Mouse (Mus musculus): ENCODE data around the gene Eif2s3y. TPM values are rescaled to one million over a fixed set of nuclear protein-coding genes. Genes with fewer than 3 reads are reported as not detected.

The Eif2s3y gene
- polyA plus RNA-seq (2015; fragmentation: Nextera tagmentation; extraction: Ambion mirVana): 33.2 and 39.2 TPM in 2 replicates

GRCm38 (mm10) chrY:1009882-1010751 lies at the start of gene Eif2s3y:
TSS of gene Eif2s3y (plus strand) at chrY:1010543.
- peak; percentile 94 for ATAC-seq (replicated peaks; ENCODE audit: low FRiP score)

More at GRCm38 (mm10) chrY:1009882-1010751, at the start of gene Eif2s3y:
- Histone ChIP-seq H3K27ac (no peak within 1 kb of the TSS), H3K4me2 (peak within 1 kb of the TSS; percentile 36; the same call in 1 of the 2 replicates), H3K36me3 (no peaks in the 10 kb centered on the region), H3K9ac (no peak within 1 kb of the TSS), H3K4me1 (no peaks in the 10 kb centered on the region), H3K27me3 (no peaks in the 10 kb centered on the region), H3K9me3 (replicated peaks) (no peaks in the 10 kb centered on the region), H3K4me3 (replicated peaks) (peak within 1 kb of the TSS; percentile 45)
- 38% methylated on average over 23 of the region's 31 CpGs for WGBS

Small RNA genes lying within 50 kb of the gene (microRNA-seq; reads per million reads assigned to microRNA genes)
- not detected for gene Gm47281

Other genes with a start within 250 kb of the Eif2s3y start
- gene Zfy1, start 213.1 kb upstream of the Eif2s3y start, polyA plus RNA-seq (2015; fragmentation: Nextera tagmentation; extraction: Ambion mirVana): not detected in 2 replicates
- not detected in 2 replicates for gene Uba1y, start 191.9 kb upstream of the Eif2s3y start, polyA plus RNA-seq (2015; fragmentation: Nextera tagmentation; extraction: Ambion mirVana)
- gene Kdm5d, start 112.8 kb upstream of the Eif2s3y start, polyA plus RNA-seq (2015; fragmentation: Nextera tagmentation; extraction: Ambion mirVana): 9.9 and 10.0 TPM in 2 replicates
- 14.4 and 17.3 TPM in 2 replicates for gene Uty, start 235.2 kb downstream of the Eif2s3y start, polyA plus RNA-seq (2015; fragmentation: Nextera tagmentation; extraction: Ambion mirVana)